Mouse (Mus musculus): ENCODE results near the gene Zbtb17. TPM values are rescaled to one million over a fixed set of nuclear protein-coding genes. Genes with fewer than 3 reads are reported as not detected.

Zbtb17 gene
- polyA plus RNA-seq, 1 experiment from 2014 or later: 31.8 TPM

- 0 out of 2 replicates have a peak, but pooled peaks cover 6% of the 10 kb centered on the region for H3K4me1 ChIP-seq (ENCODE audit: control insufficient read depth, insufficient read depth, low read length)
- no peak overlapping the region for H3K27ac ChIP-seq (ENCODE audit: low read length)
- H3K4me3 ChIP-seq (replicated peaks; ENCODE audit: low read length): no peak overlapping the region
- WGBS: 97% methylated on average over 16 of the region's 16 CpGs
- no peaks in the 10 kb centered on the region; the same call in 1 of the 2 replicates for H3K9me3 ChIP-seq (replicated peaks; ENCODE audit: control insufficient read depth, low read length)
- H3K36me3 ChIP-seq (ENCODE audit: control insufficient read depth, insufficient read depth, low read length): peaks cover 68% of the 10 kb centered on the region
- ATAC-seq (ENCODE audit: insufficient read depth, low FRiP score): no peak
- H3K9ac ChIP-seq (ENCODE audit: low read length): no peak overlapping the region
- H3K4me2 ChIP-seq (ENCODE audit: low read depth, low read length): no peak overlapping the region
- no peaks in the 10 kb centered on the region for H3K27me3 ChIP-seq (ENCODE audit: control insufficient read depth, insufficient read depth, low read length)
Measured at GRCm38 (mm10) chr4:141471491-141471890, 27.0 kb downstream of the Zbtb17 start.

GRCm38 (mm10) chr4:141472641-141473321, 28.3 kb downstream of the Zbtb17 start:
- Histone ChIP-seq H3K4me1 (ENCODE audit: control insufficient read depth, insufficient read depth, low read length) (peaks cover 6% of the 10 kb centered on the region; the same call in 1 of the 2 replicates), H3K27me3 (ENCODE audit: control insufficient read depth, insufficient read depth, low read length) (no peaks in the 10 kb centered on the region), H3K4me2 (ENCODE audit: low read depth, low read length) (no peak overlapping the region), H3K36me3 (ENCODE audit: control insufficient read depth, insufficient read depth, low read length) (peaks cover 72% of the 10 kb centered on the region), H3K9ac (ENCODE audit: low read length) (no peak overlapping the region), H3K27ac (ENCODE audit: low read length) (no peak overlapping the region), H3K9me3 (replicated peaks; ENCODE audit: control insufficient read depth, low read length) (no peaks in the 10 kb centered on the region; the same call in 1 of the 2 replicates), H3K4me3 (replicated peaks; ENCODE audit: low read length) (no peak overlapping the region)
- no peak for ATAC-seq (ENCODE audit: insufficient read depth, low FRiP score)
- WGBS: 77% methylated on average over 32 of the region's 32 CpGs

GRCm38 (mm10) chr4:141474431-141474830, 30.0 kb downstream of the Zbtb17 start:
- no peaks in the 10 kb centered on the region for H3K27me3 ChIP-seq (ENCODE audit: control insufficient read depth, insufficient read depth, low read length)
- H3K9ac ChIP-seq (ENCODE audit: low read length): no peak overlapping the region
- H3K4me1 ChIP-seq (ENCODE audit: control insufficient read depth, insufficient read depth, low read length): no peaks in the 10 kb centered on the region; the same call in 1 of the 2 replicates
- H3K9me3 ChIP-seq (replicated peaks; ENCODE audit: control insufficient read depth, low read length): no peaks in the 10 kb centered on the region; the same call in 1 of the 2 replicates
- WGBS: 87% methylated on average over 19 of the region's 19 CpGs
- H3K36me3 ChIP-seq (ENCODE audit: control insufficient read depth, insufficient read depth, low read length): peaks cover 83% of the 10 kb centered on the region
- H3K4me2 ChIP-seq (ENCODE audit: low read depth, low read length): no peak overlapping the region
- H3K4me3 ChIP-seq (replicated peaks; ENCODE audit: low read length): no peak overlapping the region
- no peak for ATAC-seq (ENCODE audit: insufficient read depth, low FRiP score)
- no peak overlapping the region for H3K27ac ChIP-seq (ENCODE audit: low read length)

GRCm38 (mm10) chr4:141477681-141478102, 33.2 kb downstream of the Zbtb17 start:
- Histone ChIP-seq H3K36me3 (ENCODE audit: control insufficient read depth, insufficient read depth, low read length) (peaks cover 69% of the 10 kb centered on the region), H3K4me3 (replicated peaks; ENCODE audit: low read length) (no peak overlapping the region), H3K9me3 (replicated peaks; ENCODE audit: control insufficient read depth, low read length) (no peaks in the 10 kb centered on the region), H3K4me2 (ENCODE audit: low read depth, low read length) (no peak overlapping the region), H3K27me3 (ENCODE audit: control insufficient read depth, insufficient read depth, low read length) (no peaks in the 10 kb centered on the region), H3K4me1 (ENCODE audit: control insufficient read depth, insufficient read depth, low read length) (no peaks in the 10 kb centered on the region; the same call in 1 of the 2 replicates), H3K27ac (ENCODE audit: low read length) (peak overlapping the region; percentile 81), H3K9ac (ENCODE audit: low read length) (no peak overlapping the region)
- peak; percentile 68 for ATAC-seq (ENCODE audit: insufficient read depth, low FRiP score)
- 58% methylated on average over 16 of the region's 16 CpGs for WGBS

GRCm38 (mm10) chr4:141478225-141478624, 33.8 kb downstream of the Zbtb17 start:
- H3K4me3 ChIP-seq (replicated peaks; ENCODE audit: low read length): no peak overlapping the region
- 0 out of 2 replicates have a peak, but pooled peaks have one; percentile 34 for ATAC-seq (ENCODE audit: insufficient read depth, low FRiP score)
- no peak overlapping the region for H3K4me2 ChIP-seq (ENCODE audit: low read depth, low read length)
- no peaks in the 10 kb centered on the region; the same call in 1 of the 2 replicates for H3K4me1 ChIP-seq (ENCODE audit: control insufficient read depth, insufficient read depth, low read length)
- peaks cover 66% of the 10 kb centered on the region for H3K36me3 ChIP-seq (ENCODE audit: control insufficient read depth, insufficient read depth, low read length)
- no peaks in the 10 kb centered on the region for H3K9me3 ChIP-seq (replicated peaks; ENCODE audit: control insufficient read depth, low read length)
- 73% methylated on average over 23 of the region's 23 CpGs for WGBS
- peak overlapping the region; percentile 81 for H3K27ac ChIP-seq (ENCODE audit: low read length)
- H3K9ac ChIP-seq (ENCODE audit: low read length): peak overlapping the region; percentile 4; the same call in 1 of the 2 replicates
- no peaks in the 10 kb centered on the region for H3K27me3 ChIP-seq (ENCODE audit: control insufficient read depth, insufficient read depth, low read length)

GRCm38 (mm10) chr4:141478794-141479193, 34.3 kb downstream of the Zbtb17 start:
- Histone ChIP-seq H3K4me2 (ENCODE audit: low read depth, low read length) (no peak overlapping the region), H3K9me3 (replicated peaks; ENCODE audit: control insufficient read depth, low read length) (no peaks in the 10 kb centered on the region), H3K36me3 (ENCODE audit: control insufficient read depth, insufficient read depth, low read length) (peaks cover 64% of the 10 kb centered on the region), H3K27ac (ENCODE audit: low read length) (peak overlapping the region; percentile 81), H3K4me3 (replicated peaks; ENCODE audit: low read length) (no peak overlapping the region), H3K9ac (ENCODE audit: low read length) (no peak overlapping the region), H3K27me3 (ENCODE audit: control insufficient read depth, insufficient read depth, low read length) (no peaks in the 10 kb centered on the region), H3K4me1 (ENCODE audit: control insufficient read depth, insufficient read depth, low read length) (no peaks in the 10 kb centered on the region; the same call in 1 of the 2 replicates)
- 94% methylated on average over 32 of the region's 32 CpGs for WGBS
- no peak for ATAC-seq (ENCODE audit: insufficient read depth, low FRiP score)

GRCm38 (mm10) chr4:141479411-141479810, 35.0 kb downstream of the Zbtb17 start:
- Histone ChIP-seq H3K4me1 (ENCODE audit: control insufficient read depth, insufficient read depth, low read length) (no peaks in the 10 kb centered on the region; the same call in 1 of the 2 replicates), H3K4me3 (replicated peaks; ENCODE audit: low read length) (no peak overlapping the region), H3K36me3 (ENCODE audit: control insufficient read depth, insufficient read depth, low read length) (peaks cover 61% of the 10 kb centered on the region), H3K9me3 (replicated peaks; ENCODE audit: control insufficient read depth, low read length) (no peaks in the 10 kb centered on the region), H3K4me2 (ENCODE audit: low read depth, low read length) (no peak overlapping the region), H3K27ac (ENCODE audit: low read length) (peak overlapping the region; percentile 81; the same call in 1 of the 2 replicates), H3K27me3 (ENCODE audit: control insufficient read depth, insufficient read depth, low read length) (no peaks in the 10 kb centered on the region), H3K9ac (ENCODE audit: low read length) (no peak overlapping the region)
- ATAC-seq (ENCODE audit: insufficient read depth, low FRiP score): no peak
- WGBS: 96% methylated on average over 8 of the region's 8 CpGs

GRCm38 (mm10) chr4:141484071-141484470, 39.6 kb downstream of the Zbtb17 start:
- 71% methylated on average over 11 of the region's 11 CpGs for WGBS
- H3K36me3 ChIP-seq (ENCODE audit: control insufficient read depth, insufficient read depth, low read length): peaks cover 45% of the 10 kb centered on the region
- no peaks in the 10 kb centered on the region for H3K9me3 ChIP-seq (replicated peaks; ENCODE audit: control insufficient read depth, low read length)
- no peak for ATAC-seq (ENCODE audit: insufficient read depth, low FRiP score)
- no peak overlapping the region for H3K4me3 ChIP-seq (replicated peaks; ENCODE audit: low read length)
- no peaks in the 10 kb centered on the region for H3K4me1 ChIP-seq (ENCODE audit: control insufficient read depth, insufficient read depth, low read length)
- H3K27me3 ChIP-seq (ENCODE audit: control insufficient read depth, insufficient read depth, low read length): no peaks in the 10 kb centered on the region
- no peak overlapping the region for H3K9ac ChIP-seq (ENCODE audit: low read length)
- no peak overlapping the region for H3K27ac ChIP-seq (ENCODE audit: low read length)
- no peak overlapping the region for H3K4me2 ChIP-seq (ENCODE audit: low read depth, low read length)

GRCm38 (mm10) chr4:141487581-141487980, 43.1 kb downstream of the Zbtb17 start:
- no peaks in the 10 kb centered on the region for H3K27me3 ChIP-seq (ENCODE audit: control insufficient read depth, insufficient read depth, low read length)
- no peak overlapping the region for H3K4me3 ChIP-seq (replicated peaks; ENCODE audit: low read length)
- no peak overlapping the region for H3K4me2 ChIP-seq (ENCODE audit: low read depth, low read length)
- no peak for ATAC-seq (ENCODE audit: insufficient read depth, low FRiP score)
- H3K27ac ChIP-seq (ENCODE audit: low read length): no peak overlapping the region
- peaks cover 38% of the 10 kb centered on the region for H3K36me3 ChIP-seq (ENCODE audit: control insufficient read depth, insufficient read depth, low read length)
- 96% methylated on average over 11 of the region's 11 CpGs for WGBS
- no peak overlapping the region for H3K9ac ChIP-seq (ENCODE audit: low read length)
- H3K4me1 ChIP-seq (ENCODE audit: control insufficient read depth, insufficient read depth, low read length): no peaks in the 10 kb centered on the region
- no peaks in the 10 kb centered on the region for H3K9me3 ChIP-seq (replicated peaks; ENCODE audit: control insufficient read depth, low read length)

Data from stomach, embryonic 16.5 days (tissue).